Comparison of ENCODE assay signal across 9 mouse cellular contexts in genomic region chr5:98189181-98190180, GRCm38 (mm10). TPM values are rescaled to one million over a fixed set of nuclear protein-coding genes. Genes with fewer than 3 reads are reported as not detected.
DNase-seq lines count a peak whose midpoint lies in the region; ATAC-seq and TF ChIP-seq lines count a peak whose summit lies in the region.
"Had no signal": no experiment of that assay in that cellular context is flagged by ENCODE, and none has a peak within 500 bp of the region (broad histone marks: within the 10 kb centered on the region; RNA-seq: fewer than 3 reads in every experiment).

No protein-coding gene starts in this region.

- under 1% methylated on average over 31 of the region's 31 CpGs for WGBS in hindbrain, embryonic 10.5 days
- WGBS in neural tube, embryonic 11.5 days, result under 1% methylated on average over 31 of the region's 31 CpGs

- H3K27ac ChIP-seq in layer of hippocampus, adult 2 months, result 0 out of 2 replicates have a peak overlapping the region, but pooled peaks have one; percentile 18
- H3K27ac ChIP-seq in hindbrain, embryonic 10.5 days, result no peak overlapping the region
- no peak overlapping the region for H3K27ac ChIP-seq in neural tube, embryonic 11.5 days (ENCODE audit: low read depth, low read length)
- H3K27ac ChIP-seq: midbrain, embryonic 12.5 days had no signal

- TF ChIP-seq CTCF in layer of hippocampus, adult 2 months (conservative IDR thresholded peaks at IDR 0.05), result no peak

- no peak for ATAC-seq in neural tube, embryonic 11.5 days (ENCODE audit: insufficient read depth, low FRiP score, low TSS enrichment)

- H3K4me1 ChIP-seq in hindbrain, embryonic 10.5 days (replicated peaks), result peaks cover 32% of the 10 kb centered on the region
- peaks cover 7% of the 10 kb centered on the region; the same call in 1 of the 2 replicates for H3K4me1 ChIP-seq in neural tube, embryonic 11.5 days (ENCODE audit: control insufficient read depth, insufficient read depth, low read length)

- H3K9ac ChIP-seq in neural tube, embryonic 11.5 days (ENCODE audit: low read length), result no peak overlapping the region
- H3K9ac ChIP-seq: midbrain, embryonic 12.5 days had no signal

- H3K4me2 ChIP-seq in neural tube, embryonic 11.5 days (ENCODE audit: low read depth), result peak overlapping the region; percentile 23
- H3K4me2 ChIP-seq: midbrain, embryonic 12.5 days had no signal

- no peaks in the 10 kb centered on the region for H3K9me3 ChIP-seq in hindbrain, embryonic 10.5 days
- no peaks in the 10 kb centered on the region for H3K9me3 ChIP-seq in neural tube, embryonic 11.5 days (ENCODE audit: control insufficient read depth, low read length)
- H3K9me3 ChIP-seq: midbrain, embryonic 12.5 days had no signal

- H3K4me3 ChIP-seq in layer of hippocampus, adult 2 months, result peak overlapping the region; percentile 33
- H3K4me3 ChIP-seq in hindbrain, embryonic 10.5 days, result peak overlapping the region; percentile 26
- no peak overlapping the region for H3K4me3 ChIP-seq in neural tube, embryonic 11.5 days (ENCODE audit: low read depth, low read length)
- H3K4me3 ChIP-seq: midbrain, embryonic 12.5 days had no signal

- DNase-seq in layer of hippocampus, adult 2 months (ENCODE audit: low spot score in 2 of 2), result no peak
- no peak for DNase-seq in layer of hippocampus, postnatal 25 days (ENCODE audit: extremely low spot score in 1 of 2, low spot score in 1 of 2)
- peak; percentile 59 to 63 for DNase-seq in cerebellum, postnatal 25 days
- peak; percentile 40 for DNase-seq in hindbrain, embryonic 10.5 days (ENCODE audit: low spot score)
- peak; percentile 28 for DNase-seq in neural tube, embryonic 11.5 days (ENCODE audit: low spot score)
- no peak for DNase-seq in thymus, postnatal 36 days
- DNase-seq in gastrocnemius, adult 8-10 months (ENCODE audit: low spot score in 2 of 2), result no peak
- DNase-seq in thymus, postnatal 14 days, result no peak

- no peaks in the 10 kb centered on the region for H3K36me3 ChIP-seq in hindbrain, embryonic 10.5 days
- no peaks in the 10 kb centered on the region for H3K36me3 ChIP-seq in neural tube, embryonic 11.5 days (ENCODE audit: control insufficient read depth, insufficient read depth, low read length)
- H3K36me3 ChIP-seq: midbrain, embryonic 12.5 days had no signal

- H3K27me3 ChIP-seq in hindbrain, embryonic 10.5 days (ENCODE audit: insufficient read depth, poor library complexity, severe bottlenecking), result peaks cover 86% of the 10 kb centered on the region
- peaks cover 58% of the 10 kb centered on the region for H3K27me3 ChIP-seq in neural tube, embryonic 11.5 days (ENCODE audit: control insufficient read depth, insufficient read depth, low read length)

RNA-seq across cellular contexts. Expression of gene Prdm8, which starts 22.5 kb away (rescaled TPM):
- 10 to 100 TPM; 97.2 to 98.1 TPM for total RNA-seq in layer of hippocampus, adult 2 months (2021)
- 10 to 100 TPM; 79.4 to 82.4 TPM for total RNA-seq in layer of hippocampus, postnatal 25 days (2021)
- polyA plus RNA-seq in hindbrain, embryonic 10.5 days (2016; fragmentation: Nextera tagmentation; extraction: Ambion mirVana), result 0.45 and 0.92 TPM in 2 replicates
- 5.9 and 6.1 TPM in 2 replicates for polyA plus RNA-seq in neural tube, embryonic 11.5 days (2014; fragmentation: Nextera tagmentation; extraction: Ambion mirVana)
- under 1 TPM; 0.47 to 0.90 (median 0.63) TPM for total RNA-seq in gastrocnemius, adult 8-10 months (2022)

Comparison
In these comparisons a context has a peak if more than half of its experiments do, and no peak if none do; other contexts are left out.
1. DNase-seq: peak in cerebellum, postnatal 25 days (2 of 2), hindbrain, embryonic 10.5 days (single experiment) and neural tube, embryonic 11.5 days (single experiment); none in layer of hippocampus, adult 2 months (0 of 2), layer of hippocampus, postnatal 25 days (0 of 2), thymus, postnatal 36 days (0 of 2), gastrocnemius, adult 8-10 months (0 of 2) and thymus, postnatal 14 days (single experiment).
2. RNA of gene Prdm8, which starts 22.5 kb away (total RNA-seq): 97.2 to 98.1 TPM in layer of hippocampus, adult 2 months and 79.4 to 82.4 TPM in layer of hippocampus, postnatal 25 days; 0.47 to 0.90 TPM in gastrocnemius, adult 8-10 months; every median in the first group is over 10 times any median in the second.